Mouse (Mus musculus) megakaryocyte-erythroid progenitor cell, adult 5-6 weeks (primary cell): ENCODE data around the gene Gm20517. TPM values are rescaled to one million over a fixed set of nuclear protein-coding genes. Genes with fewer than 3 reads are reported as not detected.

Experiments used
- ATAC-seq: replicated peaks from 2 replicates; pipeline ENCODE4 v1.8.0; 2016; ENCODE audit warnings: mild to moderate bottlenecking, inconsistent platforms; ENCODE audit not compliant: severe bottlenecking, poor library complexity, low FRiP score, low TSS enrichment
- total RNA-seq, 2 experiments: library from RNA; stranded (forward) in 1 of 2; stranded (reverse) in 1 of 2; fragments of 200-1000, 215-1000 nt in 1 of 2; fragments of >200 nt in 1 of 2; fragmentation: Nextera tagmentation in 1 of 2; gene quantifications; 2 replicates each; pipeline ENCODE4 v1.2.3; 2014 to 2017

Gm20517 gene
- total RNA-seq, 2 experiments from 2014 or later, result 2.2 to 7.8 TPM

DNA sequence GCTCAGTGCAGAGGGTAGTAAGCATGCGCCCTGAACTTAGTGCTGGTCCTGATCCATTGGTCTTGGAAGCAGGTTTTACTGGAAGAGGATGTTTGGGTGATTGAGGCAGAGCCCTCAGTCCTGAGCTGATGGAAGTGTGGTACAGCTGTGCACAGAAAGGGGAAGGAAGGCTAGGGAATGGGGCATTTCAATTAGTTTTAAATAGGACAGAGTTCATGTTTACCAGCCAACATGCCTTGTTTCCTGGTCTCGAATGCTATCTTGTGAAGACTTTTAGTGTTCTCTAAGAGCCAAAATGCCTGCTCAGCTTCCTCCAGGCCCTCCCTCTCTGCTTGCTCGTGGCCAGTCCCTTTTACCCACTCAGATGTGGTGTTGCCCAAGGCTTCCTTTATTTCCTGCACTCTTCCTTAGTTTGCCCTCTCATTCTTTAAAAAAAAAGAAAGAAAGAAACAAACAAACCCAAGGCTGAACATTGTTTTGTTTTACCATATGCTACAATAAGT is 47.4 kb downstream of the Gm20517 start:
- no peak for ATAC-seq

DNA sequence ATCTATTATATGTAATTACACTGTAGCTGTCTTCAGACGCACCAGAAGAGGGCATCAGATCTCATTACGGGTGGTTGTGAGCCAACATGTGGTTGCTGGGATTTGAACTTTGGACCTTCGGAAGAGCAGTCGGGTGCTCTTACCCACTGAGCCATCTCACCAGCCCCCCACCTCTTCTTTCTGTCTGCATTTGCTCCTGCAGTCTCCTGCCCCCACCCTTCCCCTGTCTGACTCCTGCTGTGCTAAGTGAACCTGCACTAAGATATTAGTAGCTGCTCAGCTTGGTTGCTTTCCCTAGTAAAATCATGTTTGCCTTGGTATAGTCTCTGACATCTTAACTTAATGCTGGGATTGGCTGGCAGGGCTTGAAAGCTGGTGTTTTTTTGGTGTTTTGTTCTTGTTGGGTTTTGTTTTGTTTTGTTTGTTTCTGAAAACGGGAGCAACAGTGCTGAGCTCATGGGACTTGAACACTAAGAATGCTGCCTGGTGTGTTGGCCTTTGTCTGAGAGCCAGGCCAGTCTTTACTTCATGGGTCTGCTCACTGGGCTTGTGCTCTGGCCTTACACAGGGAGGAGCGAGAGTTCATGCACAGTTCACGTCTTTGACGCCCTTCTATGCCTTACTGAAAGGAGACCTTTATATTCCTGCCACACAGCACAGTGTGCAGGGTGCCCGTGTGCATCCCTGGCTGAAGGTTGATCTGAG is 51.8 kb downstream of the Gm20517 start:
- ATAC-seq, result no peak

DNA sequence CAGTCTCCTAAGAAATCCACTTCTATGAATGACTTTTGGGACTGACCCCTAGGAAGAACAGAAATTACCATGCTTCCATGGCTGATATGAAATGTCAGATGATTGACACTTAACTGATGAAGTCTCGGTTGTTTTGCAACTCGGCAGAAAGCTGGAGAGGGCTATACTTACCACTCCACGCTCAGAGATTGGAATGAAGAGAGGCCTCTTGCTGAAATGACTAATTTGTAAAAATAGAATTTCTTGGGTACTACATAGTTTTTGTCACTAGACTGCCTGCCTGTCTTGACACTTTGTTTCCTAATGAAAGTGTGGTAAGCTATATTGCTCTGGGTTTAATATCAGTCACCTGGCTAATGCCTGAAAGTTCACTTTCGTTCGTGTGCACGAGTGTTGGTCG is 53.1 kb downstream of the Gm20517 start:
- no peak for ATAC-seq

DNA sequence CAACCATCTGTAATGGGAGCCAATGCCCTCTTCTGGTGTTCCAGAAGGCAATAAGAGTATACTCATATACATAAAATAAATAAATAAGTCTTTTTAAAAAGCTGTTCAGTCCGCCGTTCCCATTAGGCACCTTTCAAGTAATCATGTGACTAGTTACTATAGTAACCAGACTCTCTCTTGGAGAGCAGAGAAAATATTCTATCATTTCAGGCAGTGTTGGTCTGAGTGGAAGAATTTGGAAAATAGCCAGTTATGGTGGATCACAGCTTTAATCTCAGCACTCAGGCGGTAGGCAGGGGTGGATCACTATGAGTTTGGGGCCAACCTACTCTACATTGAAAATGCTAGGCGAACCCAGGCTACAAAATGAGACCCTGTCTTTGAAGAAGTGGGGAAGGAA is 57.8 kb downstream of the Gm20517 start:
- no peak for ATAC-seq

DNA sequence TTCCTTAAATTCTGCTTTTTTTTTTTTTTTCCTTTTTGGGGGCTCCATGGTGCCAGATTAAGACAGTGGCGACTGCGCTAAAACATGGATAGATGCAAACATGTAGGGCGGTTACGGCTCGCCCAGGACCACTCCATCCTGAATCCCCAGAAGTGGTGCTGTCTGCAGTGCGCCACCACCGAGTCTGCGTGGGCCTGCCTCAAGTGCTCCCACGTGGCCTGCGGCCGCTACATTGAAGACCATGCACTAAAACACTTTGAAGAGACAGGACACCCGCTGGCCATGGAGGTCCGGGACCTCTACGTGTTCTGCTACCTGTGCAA is 60.6 kb downstream of the Gm20517 start:
- ATAC-seq, result no peak

DNA sequence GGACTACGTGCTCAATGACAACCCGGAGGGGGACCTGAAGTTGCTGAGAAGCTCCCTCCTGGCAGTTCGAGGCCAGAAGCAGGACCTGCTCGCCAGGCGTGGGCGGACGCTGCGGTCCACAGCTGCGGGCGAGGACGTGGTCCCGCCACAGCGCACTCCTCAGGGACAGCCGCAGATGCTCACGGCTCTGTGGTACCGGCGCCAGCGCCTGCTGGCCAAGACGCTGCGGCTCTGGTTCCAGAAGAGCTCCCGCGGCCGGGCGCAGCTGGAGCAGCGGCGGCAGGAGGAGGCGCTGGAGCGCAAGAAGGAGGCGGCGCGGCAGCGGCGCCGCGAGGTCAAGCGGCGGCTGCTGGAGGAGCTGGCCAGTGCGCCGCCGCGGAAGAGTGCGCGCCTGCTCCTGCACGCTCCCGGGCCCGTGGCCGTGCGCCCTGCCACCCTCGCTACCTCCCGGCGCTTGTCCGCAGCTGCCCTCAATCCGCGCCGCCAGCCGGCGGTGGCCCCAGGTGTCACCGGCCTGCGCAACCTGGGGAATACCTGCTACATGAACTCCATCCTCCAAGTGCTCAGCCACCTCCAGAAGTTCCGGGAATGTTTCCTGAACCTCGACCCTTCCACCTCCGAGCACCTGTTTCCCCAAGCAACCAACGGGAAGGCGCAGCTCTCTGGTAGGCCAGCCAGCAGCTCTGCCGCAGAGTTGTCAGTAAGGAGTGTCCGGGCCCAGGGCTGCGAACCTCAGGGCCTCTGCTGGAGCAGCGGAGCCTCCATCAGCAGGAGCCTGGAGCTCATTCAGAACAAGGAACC is 61.1 kb downstream of the Gm20517 start:
- 0 out of 2 replicates have a peak, but pooled peaks have one; percentile 31 for ATAC-seq

DNA sequence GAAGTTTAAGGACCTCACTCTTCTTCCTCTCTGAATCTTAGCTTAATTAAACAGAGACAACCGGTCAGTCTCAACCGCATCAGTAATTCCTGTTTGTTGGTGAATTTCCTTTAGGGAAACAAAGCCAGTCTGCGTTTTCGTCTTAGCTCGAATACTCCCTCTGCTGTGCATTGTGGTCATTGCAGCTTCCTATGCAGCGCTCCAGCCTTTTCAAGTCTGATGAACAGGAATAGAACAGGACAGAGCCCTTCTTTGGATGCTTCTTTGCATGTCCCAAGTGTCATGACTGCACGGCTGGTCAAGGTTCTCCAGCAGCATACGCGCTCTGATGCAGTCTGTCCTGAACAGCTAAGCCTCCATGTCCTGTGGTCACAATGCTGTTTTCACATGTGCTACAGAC is 65.2 kb downstream of the Gm20517 start:
- ATAC-seq, result peak; percentile 69; the same call in 1 of the 2 replicates

DNA sequence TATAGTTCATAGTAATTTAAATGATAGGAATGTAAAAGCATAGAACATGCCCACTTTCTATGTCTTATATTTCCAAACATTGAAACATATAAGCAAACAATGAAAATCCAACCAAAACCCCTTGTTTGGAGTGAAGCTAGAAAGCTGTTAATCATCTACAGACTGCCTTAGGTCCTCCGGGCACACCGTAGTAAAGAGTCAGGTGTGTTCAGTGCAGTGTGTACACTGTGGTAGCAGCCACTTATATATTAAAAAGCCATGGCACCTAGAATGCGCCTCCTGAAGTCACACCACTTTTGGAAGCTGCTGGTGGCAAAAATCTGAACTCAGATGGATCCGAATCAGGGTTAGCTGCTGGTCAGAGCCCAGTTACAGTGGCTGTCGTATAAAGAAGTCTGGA is 66.8 kb downstream of the Gm20517 start:
- ATAC-seq, result no peak

DNA sequence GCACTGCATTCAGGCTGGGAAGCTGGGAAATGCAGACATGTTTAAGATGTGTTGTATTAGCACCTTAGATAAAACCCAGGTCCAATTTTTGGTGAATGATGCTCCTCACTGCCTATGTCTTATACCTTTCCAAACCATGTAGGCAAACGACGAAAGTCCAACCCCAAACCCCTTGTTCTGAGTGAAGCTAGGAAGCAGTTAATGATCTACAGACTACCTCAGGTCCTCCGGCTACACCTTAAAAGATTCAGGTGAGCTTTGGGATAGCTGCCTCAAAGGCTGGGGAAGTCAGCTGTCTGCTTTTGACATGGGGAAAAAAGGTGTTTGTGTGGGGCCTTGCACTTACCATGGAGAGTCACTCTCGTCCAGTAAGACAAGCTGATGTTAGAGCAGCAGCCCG is 67.3 kb downstream of the Gm20517 start:
- ATAC-seq, result no peak

DNA sequence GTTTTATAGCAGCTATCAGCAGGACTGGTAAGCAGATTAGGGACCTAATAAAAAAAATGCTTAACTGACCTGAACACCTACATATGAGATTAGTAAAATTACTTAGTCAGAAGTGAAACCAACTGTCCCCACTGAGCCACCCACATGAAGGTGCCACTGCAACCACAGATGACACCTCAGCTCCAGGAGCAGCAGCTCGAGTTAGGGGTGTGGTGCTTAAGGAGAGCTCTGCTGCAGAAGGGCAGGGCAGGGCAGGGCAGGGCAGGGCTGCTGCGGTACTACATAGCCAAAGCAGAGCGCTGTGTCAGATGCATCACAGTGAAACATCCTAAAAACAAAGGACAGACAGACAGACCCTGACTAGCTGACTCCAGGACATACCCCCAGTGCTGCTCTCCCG is 71.4 kb downstream of the Gm20517 start:
- peak; percentile 64 for ATAC-seq

DNA sequence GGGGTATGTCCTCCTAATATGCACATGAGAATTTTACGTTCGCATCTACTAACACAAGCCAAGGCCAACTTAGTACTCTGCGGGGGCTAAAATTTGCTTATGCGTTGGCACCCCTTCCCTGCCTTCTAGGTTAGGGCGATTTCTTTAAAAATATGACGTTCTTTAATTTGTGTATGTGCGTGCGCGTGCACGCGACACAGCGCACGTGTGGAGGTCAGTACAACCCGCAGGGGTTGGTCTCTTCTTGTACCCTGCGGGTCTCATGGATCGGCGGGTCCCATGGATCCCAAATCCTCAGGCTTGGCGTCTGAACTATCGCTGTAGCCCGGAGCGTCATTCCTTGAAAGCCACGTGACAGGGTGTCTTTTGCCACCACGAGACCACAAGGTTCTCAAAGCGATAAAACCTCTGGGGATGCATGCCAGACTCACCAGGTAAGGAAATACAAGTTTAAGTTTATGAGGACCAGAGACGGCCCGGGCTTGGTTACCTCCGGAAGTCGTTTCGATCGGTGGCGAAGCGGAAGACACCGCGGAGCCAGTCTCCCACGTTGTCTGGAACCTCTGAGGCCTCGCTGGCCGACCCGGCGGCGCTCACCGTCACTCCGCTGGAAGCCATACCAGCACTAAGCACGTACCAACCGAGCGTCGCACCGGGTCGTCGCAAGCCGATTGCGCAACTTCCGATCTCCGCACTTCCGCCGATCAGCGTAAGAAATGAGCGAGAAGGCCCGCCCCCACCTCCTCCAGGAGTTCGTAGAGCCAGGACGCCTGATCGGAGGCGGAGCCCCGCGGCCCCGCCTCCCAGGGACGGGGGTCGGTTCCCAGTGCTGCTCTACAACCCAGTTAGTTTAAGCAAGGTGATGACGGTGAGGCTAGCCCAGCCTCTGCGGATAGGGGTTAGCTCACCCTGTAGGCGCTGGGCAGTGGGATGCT is 76.3 kb downstream of the Gm20517 start:
- peak; percentile 93 for ATAC-seq

DNA sequence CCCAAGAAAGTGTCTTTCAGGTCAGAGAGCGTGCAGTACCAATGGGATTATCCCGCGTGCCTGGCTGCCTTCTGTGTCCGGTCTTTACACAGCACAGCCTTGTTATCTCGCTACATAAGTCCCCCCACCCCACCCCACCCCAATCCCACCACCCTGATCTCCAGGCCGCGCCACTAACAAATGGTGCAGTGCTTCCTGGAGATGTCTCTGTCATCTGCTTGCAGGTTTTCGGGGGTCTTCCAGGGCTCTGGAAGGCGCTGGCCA is 76.9 kb downstream of the Gm20517 start, which contains the start of gene Tomm6:
Gene Tomm6, minus strand, starts transcription at position 43 of the 264 bp plus-strand sequence.
- ATAC-seq, result no peak

DNA sequence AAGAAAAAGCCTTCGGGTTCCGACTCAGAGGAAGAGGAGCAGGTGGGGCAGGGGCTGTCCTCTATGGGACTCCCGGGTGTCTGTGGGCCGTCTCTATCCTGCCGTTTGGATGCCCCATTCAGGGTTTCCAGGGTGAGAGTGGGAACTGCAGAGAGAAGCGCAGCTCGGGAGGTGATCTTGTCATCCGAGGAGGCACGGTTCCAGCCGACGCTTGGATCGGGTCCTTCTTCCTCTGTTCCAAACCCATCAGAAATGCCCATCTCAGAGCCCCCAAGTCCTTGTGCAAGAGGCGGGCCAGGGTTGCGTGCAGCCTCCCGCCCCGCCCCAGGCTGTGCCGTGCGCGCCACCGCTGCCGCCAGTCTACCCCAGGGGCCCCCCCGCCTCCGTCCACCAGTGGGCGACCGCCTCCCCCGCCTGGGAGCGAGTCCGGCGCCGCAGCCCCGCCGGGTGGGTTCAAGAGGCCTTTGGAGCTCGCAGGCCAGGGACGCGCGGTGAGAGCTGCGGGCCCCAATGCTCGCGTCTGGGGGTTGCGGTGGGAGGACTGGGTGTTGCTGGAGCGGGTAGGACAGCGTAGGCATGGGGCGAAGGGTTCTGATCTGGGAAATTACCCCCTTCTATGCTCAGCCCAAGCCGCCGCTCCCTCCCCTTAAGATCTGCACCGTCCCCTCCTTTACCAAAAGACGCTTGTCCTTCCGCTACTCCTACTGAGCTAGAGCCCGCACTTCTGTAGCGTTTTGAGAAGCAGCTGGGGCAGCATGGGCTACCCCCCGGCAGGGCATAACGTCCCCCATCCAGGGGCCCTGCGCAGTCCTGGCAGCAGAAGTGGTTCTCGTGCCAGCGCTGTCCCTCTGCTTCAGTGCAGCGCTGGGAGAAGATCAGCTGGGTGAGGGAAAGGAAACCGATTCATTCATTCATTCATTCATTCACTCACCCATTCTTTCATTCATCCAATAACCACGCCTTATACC is 77.5 kb downstream of the Gm20517 start, which contains the start of gene Frs3:
Gene Frs3, plus strand, starts transcription at position 423 of the 968 bp plus-strand sequence.
- ATAC-seq, result peak; percentile 22

DNA sequence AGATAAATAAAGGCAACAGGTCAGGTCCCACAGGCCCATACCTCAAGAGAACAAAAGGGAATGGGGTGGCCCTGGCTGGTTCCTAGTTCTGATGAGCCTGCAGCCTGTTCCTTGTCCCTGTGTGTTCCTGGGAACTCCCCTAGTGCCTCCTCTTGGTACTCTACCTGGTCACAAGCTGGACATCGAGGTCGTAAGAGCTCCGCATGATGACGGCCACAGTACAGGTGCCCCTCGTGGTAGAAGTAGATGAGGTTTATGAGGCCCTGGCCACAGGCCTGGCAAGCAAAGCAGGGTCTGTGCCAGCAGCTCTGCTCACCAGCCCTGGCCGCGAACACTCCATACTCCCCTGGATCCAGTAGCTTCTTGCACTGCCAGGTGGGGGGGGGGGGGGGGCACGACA is 78.5 kb downstream of the Gm20517 start:
- ATAC-seq, result no peak

DNA sequence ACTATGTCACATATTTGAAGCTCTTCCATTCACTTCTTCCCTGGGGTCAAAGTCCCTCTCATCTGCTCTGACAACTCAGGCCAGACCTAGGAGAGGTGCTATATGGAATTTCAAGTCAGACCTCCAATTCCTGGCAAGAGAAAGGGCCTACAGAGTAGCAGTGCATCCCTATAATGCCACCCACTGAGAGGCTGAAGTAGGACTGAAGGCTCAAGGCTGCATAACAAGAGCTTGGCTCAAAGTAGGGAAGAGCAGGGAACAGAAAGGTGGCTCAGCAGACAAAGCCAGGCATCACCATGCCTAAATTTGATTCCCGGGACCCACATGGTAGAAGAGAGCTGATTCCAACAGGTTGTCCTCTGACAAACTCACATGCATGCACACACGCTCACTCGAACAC is 80.3 kb downstream of the Gm20517 start:
- no peak for ATAC-seq

DNA sequence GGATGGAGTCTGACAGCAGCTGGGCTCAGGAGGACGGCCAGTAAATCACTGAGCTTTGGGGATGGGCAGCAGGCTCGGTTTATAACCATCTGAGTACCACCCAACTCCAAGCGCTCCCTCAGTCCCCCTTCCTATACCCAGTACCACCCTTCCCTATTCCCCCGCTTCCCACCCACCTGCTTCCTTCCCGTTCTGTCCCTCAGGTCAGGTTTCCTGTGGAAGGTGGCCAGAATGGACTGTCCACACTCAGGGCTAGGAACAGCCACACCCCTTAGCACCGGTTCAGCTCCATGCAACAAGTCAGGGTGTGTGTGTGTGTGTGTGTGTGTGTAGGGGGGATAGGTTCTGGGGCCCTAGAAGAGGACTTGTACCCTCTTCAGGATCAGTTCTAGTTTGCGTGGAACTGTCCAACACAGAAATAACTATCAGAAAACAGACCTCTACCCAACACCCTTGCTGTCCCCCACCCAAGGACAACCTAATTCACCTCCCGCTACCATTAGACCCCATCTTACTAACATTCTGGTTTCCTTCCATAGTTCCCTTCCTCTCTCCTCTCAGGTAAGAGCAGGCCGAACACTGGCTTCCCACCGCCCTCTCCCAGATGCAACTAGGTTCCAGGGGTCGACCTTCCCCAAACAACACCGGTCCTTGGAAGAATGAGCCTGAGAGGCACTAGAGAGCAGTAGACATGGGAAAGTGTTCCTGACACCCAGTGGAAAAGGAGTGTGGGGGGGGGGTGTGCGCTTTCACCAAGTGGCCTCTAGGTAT is 82.5 kb downstream of the Gm20517 start:
- ATAC-seq, result no peak

DNA sequence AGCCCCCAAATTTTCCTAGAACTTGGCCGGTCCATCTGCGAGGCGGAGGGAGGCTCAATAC is 82.9 kb downstream of the Gm20517 start, which contains the start of gene Gm21981:
Gene Gm21981, minus strand, starts transcription at position 14 of the 61 bp plus-strand sequence.
- ATAC-seq, result no peak

DNA sequence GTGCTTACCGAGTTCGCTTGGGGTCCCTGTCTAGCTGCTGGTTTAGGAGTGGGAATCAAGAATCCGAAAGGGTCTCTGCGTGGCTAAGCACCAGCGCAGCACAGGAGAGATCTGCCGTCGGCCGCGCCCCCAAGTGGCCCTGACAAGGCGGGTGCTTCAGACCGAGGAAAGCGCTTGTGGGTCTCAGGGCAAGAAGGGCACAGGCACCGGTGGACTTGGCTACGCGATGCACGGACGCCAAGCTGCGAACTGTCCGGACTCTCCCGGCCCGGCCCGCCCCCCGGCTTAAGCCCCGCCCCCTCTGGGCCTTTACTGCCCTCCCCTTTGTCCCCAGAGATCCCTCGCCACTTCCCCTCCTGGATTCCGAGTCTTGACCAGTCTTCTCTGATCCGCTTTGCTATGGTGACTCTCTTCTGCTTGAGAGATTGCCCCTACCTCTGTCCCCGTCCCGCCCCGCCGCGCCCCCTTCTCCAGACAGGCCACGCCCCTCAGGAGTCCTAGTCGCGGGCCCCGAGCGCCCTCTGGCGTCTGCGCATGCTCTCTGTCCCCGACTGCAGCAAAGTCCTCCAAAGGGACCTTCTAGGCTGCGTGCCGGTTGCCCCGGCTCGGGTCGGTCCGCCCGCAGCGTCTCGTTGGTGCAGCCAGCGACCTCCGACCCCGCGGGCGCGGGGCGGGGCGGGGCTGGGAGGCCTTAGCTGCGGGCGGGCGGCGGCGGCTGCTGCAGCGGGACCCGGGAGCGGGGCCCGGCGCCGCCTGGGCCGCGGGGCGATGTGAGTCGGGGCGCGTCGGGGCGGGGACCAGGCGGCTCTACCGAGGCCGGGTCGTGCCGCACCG is 83.3 kb downstream of the Gm20517 start, which contains the start of gene Prickle4:
Gene Prickle4, minus strand, starts transcription at position 234 of the 834 bp plus-strand sequence.
- ATAC-seq, result peak; percentile 83
